Mouse (Mus musculus): Measurements from ENCODE around the gene Rnf10.

DNA sequence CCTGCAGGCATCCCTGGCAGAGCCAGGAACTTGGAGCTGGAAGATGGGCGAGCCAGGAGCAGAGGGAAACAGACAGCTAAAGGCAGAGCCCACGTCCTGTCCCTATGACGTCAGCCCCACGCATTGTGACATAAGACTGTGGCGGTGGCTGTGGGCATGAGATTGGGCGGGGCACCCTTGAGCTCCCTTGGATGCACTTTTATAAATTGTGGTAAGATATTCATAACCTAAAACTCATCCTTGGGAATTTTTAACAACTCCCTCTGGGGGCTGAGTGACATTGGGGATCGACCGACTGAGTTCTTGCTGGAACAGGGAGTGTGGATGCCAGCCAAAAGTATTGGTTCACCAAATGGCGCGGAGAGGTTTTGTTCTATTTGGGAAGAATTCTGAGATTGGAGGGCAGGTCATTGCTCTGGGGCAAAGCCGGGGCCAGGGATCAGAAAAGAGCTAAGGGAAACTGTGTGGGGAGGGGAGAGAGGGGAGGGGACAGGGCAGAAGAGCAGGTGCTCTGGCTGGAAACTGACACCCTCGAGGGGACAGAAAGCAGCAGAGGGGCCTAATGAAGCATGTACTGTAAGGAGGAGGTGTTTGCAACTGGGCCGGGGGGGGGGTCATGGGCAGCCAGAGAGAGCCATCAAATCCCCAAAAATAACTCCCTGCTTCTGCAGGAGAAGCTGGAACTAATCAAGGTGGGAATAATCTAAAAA is 51.6 kb downstream of the Rnf10 start:
- no peak for TF ChIP-seq CTCF (IDR thresholded peaks at IDR 0.05; ENCODE audit: extremely low read depth, insufficient read depth, low read length)
- peak; percentile 22; the same call in 1 of the 2 replicates for TF ChIP-seq POLR2A (IDR thresholded peaks at IDR 0.05; ENCODE audit: extremely low read depth, insufficient read depth, low read length)

Measured in cortical plate, adult 2 months (tissue).